Mouse (Mus musculus) megakaryocyte, embryonic 14.5 days (primary cell): ENCODE measurements around the gene Tmem174.

ENCODE experiments used
- FLI1 ChIP-seq: IDR thresholded peaks from 2 replicates; pipeline ENCODE4 v1.6.1; 2012; ENCODE audit warnings: low read length, inconsistent platforms, mixed read lengths
- GATA1 ChIP-seq: IDR thresholded peaks from 3 replicates; pipeline ENCODE4 v1.6.1; 2012; ENCODE audit warnings: mixed read lengths, low read length, inconsistent platforms, borderline replicate concordance

GRCm38 (mm10) chr13:98673922-98674321, 36.7 kb upstream of the Tmem174 start:
- no peak for TF ChIP-seq GATA1
- TF ChIP-seq FLI1, result no peak
